Mouse (Mus musculus) right cerebral cortex, postnatal 10 days (tissue): ENCODE data around the gene Gm9945.

Experiments
- DNase-seq, 2 experiments: peaks; one replicate each; pipeline ENCODE4 v3.0.0; 2021; ENCODE audit warnings: low spot score in 2 of 2

Gm9945 gene

DNA sequence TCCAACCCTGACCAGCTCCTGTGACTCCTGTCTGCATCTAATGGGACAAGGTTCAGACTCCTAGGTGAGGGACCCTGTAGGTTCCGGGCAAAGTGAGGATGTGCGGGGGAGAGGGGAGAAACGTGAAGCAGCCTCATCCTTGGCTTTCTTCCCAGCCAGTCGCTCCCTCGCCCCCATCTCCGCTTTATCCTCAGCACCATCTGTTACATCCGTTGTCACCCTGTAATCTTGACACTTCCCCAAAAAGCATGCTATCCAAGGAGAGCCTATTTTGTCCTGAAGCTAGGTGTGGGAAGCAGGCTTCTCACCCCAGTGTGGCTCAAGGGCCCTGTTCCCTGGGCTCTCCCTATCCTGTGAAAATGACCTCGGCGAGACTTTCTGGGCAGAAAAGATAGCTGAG is 43.0 kb downstream of the Gm9945 start:
- peak; percentile 73 to 86 for DNase-seq

GRCm38 (mm10) chr11:53523545-53524405 is 43.8 kb downstream of the Gm9945 start:
- no peak for DNase-seq

DNA sequence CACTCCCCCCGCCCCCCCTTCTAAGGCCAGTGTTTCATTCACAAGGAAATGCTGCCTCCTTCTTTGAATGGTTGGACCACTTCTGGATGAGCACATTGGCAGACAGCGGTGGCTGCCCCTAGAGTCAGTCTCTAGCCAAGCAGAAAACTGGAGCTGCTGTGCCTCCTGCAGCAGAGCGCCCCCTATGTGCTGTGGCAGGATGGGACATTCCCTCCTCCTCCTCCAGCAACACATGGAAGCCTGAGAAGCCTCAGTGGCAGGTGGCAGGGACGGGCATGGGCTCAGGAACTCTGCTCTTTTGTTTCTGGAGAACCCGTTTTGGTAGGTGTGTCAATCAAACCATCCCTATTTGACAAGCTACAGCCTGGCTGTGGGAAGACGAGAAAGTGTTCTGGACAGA is 44.9 kb downstream of the Gm9945 start:
- DNase-seq = no peak

- DNase-seq = no peak
These were observed 45.5 kb downstream of the Gm9945 start for GRCm38 (mm10) chr11:53525461-53525860.

GRCm38 (mm10) chr11:53528397-53529252 is 48.7 kb downstream of the Gm9945 start:
- DNase-seq = no peak

GRCm38 (mm10) chr11:53529253-53529557 is 49.2 kb downstream of the Gm9945 start:
- DNase-seq = peak; percentile 67 to 71

GRCm38 (mm10) chr11:53530001-53530400 is 50.0 kb downstream of the Gm9945 start:
- DNase-seq = peak in 1 of 2 experiments; percentile 20
